Mouse (Mus musculus): ENCODE measurements around the gene Phyhd1.

Phyhd1 gene

DNA sequence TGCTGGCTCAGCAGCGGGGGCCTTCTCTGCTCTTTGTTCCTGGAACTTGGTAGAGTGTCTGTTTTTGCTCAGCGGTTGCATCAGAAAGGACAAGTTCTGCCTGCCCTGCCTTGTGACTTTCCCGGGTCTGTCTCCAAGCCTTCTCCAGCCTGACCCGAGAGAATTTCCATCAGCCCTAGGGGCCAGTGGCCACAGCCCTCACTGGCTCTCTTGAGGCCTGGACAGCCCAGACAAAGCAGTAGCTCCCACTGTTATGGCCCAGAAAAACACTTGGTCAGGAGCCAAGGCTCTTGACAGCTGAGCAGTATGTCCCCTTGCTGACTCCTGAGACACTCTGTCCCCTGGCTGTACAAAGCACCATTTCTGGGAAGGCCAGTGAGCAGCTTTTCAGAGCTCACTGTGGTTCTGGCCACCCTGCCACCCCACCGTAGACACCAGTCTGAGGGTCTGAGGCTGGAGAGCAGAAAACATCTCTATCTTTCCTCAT, at the start of gene Phyhd1:
Gene Phyhd1 (plus strand): TSS at position 437 of the 487 bp plus-strand sequence.
- DNase-seq (ENCODE audit: extremely low read depth, insufficient read length, low spot score): peak; percentile 35

DNA sequence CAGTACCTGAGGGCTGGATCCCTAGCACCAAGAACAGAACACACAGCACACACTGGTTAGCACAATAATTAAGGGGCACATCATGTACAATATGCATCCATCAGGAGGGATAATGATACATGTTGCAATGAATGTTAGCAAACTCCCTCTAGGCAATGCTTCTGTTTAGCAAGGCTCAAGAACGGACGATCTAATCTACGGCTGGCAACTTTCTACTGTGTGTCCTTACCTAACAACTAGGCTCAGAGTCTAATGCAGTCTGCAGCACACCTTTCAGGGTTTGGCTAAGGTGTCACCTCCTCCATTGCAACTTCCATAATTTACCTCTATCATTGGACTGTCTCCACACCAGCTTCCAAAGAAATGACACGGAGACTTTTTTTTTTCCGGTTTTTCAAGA, 49.7 kb upstream of the Phyhd1 start:
- no peak for DNase-seq (ENCODE audit: extremely low read depth, insufficient read length, low spot score)

DNA sequence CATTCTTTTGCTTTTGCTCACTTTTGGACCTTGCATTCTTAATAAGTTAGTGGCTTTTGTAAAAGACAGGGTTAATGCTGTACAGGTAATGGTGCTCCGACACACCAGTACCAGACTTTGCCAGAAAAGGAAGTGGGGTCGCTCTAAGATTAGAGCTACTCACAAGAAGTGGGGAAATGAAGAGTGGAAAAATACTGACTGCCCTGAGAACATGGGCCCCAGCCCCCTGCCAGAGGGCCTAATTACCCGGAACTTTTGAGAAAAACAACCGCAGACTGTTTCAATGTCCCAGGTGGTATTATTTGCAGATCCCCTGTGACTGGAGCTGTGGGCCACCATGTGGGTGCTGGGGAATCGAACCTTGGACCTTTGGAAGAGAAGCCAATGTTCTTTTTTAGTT, 30.4 kb upstream of the Phyhd1 start:
- no peak for DNase-seq (ENCODE audit: extremely low read depth, insufficient read length, low spot score)

DNA sequence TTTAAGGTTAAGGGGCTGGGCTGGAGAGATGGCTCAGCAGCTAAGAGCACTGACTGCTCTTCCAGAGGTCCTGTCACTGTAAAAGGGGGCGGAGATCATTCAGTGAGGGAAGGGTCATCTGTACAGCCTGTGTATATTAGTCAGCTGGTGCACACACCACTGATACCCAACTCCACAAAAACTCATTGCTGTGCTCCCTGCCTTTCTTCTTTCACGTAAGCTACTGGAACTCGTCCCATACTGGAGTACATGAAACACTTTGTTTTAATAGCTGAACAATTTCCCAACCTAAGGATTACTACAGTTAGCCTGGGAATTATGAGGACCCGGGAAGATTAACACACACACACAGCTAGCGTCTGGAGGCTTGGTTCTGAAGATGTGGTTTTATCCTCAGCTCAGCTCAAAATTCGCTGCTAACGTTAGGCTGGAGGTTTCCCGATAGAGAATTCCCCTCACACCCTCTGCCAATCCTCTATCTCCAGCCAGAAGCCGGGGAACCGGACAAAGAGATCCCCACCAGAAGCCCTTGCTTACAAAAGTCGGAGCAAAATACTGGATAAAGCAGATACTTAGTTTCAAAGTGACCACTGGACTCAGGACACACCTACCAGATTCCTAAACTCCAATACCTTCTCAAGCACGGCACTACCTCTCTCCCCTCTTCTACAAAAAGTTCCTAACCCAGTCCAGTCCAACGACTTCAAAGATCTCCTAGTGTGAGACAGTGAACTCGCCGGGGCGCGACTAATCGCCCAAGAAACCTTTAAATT, 29.4 kb upstream of the Phyhd1 start:
- no peak for DNase-seq (ENCODE audit: extremely low read depth, insufficient read length, low spot score)

DNA sequence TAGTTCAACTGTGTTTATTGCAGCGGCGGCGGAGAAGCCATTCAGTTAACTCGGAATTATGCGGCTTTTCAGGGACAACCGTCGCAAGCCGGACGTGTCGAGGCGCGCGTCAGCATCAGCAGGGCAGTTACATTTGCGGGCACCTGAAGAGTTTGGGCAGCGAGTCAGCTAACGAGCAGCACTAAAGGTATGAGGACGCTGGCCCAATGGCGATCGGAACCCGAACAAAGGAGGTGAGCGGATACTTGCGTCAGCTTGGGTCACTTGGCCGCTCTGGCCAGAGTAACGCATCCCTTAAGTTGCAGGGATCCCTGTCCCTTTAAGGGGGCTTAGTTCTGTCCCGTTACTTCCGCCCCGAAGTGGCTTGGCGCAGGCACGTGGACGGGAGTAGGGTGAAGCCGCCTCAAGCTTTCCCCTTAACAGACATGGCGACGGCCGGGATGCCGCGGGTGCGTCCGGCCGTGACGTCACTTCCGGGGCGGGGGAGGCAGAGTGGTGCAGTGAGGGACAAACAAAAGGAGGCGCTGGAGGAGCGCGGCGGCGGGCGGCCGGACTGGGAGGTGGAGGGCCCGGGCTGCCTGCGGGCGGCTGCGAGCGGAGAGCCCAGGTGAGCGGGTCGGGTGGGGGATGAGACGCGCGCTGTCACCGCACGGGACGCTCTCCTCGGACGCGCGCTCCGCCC, 28.7 kb upstream of the Phyhd1 start, which contains the start of gene Lrrc8a:
Gene Lrrc8a (plus strand): TSS at position 517 of the 682 bp plus-strand sequence.
- DNase-seq (ENCODE audit: extremely low read depth, insufficient read length, low spot score): peak; percentile 99

DNA sequence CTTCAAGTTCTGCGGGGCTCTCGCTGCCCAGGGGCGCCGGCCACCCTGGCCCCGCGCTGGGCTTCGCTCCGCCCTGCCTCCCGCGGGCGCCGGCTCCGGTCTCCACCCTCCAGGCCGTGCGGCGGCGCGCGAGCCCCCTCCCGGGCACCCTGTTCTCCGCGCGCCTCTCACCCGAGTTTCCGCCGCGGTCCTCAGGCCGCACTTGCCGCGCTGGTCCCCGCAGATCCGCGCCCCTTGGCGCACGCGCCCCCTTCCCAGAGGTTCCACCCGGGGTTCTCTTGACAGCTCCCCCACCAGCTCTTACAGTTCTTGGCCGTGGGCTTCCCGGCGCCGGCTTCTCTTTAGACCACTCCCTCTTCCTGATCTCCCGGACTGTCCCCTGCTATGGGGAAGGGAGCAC, 28.1 kb upstream of the Phyhd1 start:
- DNase-seq (ENCODE audit: extremely low read depth, insufficient read length, low spot score): no peak

DNA sequence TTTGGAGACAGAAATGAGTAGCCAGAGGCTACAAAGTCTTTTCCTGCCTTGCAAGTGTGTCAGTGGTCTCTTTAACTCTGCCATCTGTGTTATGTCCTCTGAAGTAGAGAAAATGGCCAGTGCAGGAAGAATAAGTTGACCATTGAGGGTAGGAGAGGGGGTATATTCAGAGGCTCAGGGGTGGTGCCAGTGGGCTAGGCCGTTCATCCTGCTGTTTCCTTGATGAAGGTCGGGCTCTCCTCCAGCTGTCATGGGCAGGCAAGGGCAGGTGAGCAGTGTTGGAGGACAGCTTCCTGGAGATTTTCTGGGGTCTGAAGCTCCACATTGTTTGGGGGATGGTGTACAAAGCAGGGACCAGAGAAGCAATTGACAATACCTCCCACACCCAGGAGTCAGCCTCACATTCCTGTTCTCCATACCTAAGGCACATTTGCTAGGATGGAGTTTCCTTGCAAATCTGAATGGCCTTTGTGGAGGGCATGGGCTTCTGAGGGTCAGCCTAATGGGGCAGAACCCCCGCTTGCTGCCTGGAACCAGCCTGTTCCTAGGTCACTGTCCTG, 27.0 kb upstream of the Phyhd1 start:
- DNase-seq (ENCODE audit: extremely low read depth, insufficient read length, low spot score): no peak

DNA sequence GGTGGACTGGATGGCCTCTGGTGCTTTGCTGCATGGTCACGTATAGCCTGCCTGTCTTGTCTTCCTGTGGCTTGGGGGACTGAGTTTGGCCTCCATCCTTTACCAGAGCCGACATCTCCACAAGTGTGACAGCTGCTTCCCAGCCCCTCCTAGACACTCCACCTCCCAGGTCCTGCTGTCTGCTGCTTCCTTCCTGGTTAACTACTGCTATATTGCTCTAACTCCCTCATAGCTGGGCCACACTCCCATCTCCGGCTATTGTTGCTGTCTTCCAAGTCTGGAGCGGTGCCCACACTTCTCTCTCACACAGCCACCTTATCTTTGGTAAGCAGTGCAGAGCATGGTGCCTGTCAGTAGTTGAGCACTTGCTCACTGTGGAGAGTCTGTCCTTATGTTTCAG, 26.2 kb upstream of the Phyhd1 start:
- DNase-seq (ENCODE audit: extremely low read depth, insufficient read length, low spot score): no peak

DNA sequence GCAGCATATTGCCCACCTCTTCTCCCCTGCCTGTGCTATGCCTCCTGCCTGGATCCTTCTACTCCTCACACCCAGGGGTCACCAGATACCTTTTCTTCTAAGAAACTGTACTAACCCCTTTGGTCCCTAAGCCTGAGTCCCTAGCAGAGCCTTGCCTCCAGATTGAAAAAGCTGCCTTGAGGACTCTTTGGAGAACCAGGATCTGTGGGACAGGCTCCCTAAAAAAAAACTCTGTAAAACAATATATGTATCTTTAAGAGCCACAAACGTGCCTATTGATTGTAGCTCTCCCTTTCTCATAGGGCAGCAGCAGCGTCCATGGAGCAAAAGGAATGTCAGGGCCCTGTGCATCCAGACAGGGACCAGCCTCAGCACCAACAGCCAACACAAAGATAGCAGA, 25.7 kb upstream of the Phyhd1 start, which contains the start of gene Gm28035:
Gene Gm28035 (plus strand): TSS at position 301 of the 400 bp plus-strand sequence.
- DNase-seq (ENCODE audit: extremely low read depth, insufficient read length, low spot score): no peak

DNA sequence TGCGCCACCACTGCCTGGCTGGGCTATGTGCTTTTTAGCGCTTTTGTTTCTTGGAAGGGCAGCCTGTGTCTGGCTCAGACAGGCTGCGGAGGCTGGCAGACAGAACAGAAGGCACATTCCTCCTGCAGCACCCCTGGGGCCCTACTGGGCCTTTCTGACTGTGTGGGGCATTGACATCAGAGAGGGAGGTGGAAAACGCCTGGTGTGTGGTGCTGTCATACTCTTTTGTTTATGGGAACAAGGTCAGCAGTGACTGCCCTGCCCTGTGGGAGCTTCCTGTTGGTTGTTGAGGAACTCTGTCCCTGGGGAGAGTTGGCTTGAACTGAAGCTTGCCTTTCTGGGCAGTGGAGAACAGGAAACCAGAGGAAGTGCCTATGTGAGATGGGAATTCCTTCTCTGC, 23.5 kb upstream of the Phyhd1 start:
- DNase-seq (ENCODE audit: extremely low read depth, insufficient read length, low spot score): no peak

DNA sequence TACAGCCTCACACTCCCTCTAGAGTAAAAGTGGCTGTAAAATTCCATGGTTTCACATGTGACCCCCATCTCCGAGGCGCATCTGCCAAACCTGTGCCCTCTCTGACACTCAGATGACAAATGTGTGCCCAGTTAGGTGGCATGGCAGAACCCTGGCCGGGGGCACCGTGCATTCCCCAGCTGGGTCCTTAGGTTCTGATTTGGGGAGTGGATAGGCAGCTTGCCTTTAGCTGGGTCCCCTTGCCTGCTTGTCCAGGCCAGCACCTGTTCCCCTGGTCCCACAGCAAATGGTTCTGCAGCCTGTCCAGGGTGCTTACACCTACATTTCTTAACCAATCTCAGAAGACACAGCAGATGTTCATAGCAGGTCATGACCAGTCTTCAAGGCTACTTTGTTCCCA, 22.6 kb upstream of the Phyhd1 start:
- DNase-seq (ENCODE audit: extremely low read depth, insufficient read length, low spot score): no peak

DNA sequence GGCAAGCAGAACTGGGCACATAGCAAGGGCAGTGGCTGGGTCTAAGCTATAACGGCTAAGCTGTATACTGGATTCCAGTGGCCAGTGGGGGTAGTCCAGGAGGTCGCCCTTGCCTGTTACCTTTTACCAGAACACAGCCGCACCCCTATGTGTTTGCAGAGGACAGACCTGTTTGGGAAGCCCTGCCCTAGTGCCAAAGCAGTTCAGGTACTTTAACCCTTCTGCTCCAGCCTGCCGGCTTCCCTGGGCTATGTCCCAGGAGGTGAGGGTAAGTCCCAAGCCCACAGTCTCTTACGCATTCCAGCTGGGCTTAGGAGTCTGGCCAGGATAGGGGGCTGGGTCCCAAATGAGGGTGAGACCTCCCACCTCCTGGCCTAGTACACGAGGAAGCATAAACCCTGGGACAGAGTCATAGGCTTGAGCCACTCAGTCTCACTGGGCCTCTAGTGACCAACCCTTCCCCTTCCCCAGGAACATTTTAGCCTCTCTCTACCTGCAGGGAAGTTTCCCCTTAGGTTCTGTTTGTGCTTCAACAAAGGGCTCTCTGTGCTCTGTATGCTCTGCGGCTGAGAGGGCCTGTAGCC, 21.3 kb upstream of the Phyhd1 start:
- DNase-seq (ENCODE audit: extremely low read depth, insufficient read length, low spot score): no peak

DNA sequence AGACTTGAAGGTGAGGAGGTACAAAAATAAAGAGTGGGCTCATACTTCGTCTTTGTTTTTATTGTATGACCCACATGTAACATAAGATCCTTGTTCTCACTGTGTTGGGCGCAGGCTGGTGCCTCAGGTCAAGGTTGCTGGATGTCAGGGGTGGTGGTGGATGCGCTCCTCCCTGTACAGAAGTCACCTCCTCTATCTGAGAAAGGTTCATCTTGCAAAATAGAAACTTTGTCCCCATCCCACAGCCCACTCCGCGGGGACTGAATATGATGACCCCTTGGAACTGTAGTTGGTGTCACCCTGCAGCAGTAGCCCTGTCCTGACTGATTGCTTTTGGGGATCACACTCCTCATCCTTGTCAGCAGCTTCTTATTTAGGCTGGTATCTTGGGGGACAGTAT, 19.0 kb upstream of the Phyhd1 start:
- no peak for DNase-seq (ENCODE audit: extremely low read depth, insufficient read length, low spot score)

DNA sequence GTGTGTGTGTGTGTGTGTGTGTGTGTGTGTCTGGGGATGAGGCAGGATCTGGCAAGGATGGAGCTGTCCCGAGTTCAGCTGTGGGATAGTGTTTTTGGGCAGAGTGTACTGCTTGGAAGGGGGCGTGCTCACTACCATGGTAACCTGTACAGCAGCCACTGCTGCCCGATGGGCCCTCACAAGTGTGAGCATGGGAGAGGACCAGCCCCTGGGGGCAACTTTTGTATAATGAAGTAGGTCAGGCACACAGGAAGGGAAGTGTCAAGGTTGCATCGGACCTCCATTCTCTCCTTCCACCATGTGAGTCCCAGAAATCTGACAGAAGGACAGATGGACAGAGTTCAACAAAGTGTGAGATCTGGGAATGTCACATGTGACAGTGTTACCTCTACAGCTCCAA, 18.3 kb upstream of the Phyhd1 start:
- DNase-seq (ENCODE audit: extremely low read depth, insufficient read length, low spot score): no peak

DNA sequence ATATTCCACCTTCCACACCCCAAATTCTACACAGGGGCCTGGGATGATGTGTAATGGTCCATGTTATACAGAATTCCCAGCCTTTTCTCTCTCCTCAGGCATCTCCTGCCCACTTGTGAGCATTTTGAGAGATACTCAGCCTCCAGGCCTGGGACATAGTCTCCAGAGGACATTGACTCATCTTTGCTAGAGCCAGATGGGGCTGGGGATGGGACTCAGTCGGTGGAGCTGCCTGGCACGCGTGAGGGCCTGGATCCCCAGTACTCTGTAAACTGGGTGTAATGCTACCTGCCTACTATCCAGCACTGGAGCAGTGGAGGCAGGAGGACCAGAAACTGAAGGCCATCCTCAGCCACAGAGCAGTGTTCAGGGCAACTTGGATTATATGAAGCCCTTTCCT, 16.8 kb upstream of the Phyhd1 start:
- no peak for DNase-seq (ENCODE audit: extremely low read depth, insufficient read length, low spot score)

DNA sequence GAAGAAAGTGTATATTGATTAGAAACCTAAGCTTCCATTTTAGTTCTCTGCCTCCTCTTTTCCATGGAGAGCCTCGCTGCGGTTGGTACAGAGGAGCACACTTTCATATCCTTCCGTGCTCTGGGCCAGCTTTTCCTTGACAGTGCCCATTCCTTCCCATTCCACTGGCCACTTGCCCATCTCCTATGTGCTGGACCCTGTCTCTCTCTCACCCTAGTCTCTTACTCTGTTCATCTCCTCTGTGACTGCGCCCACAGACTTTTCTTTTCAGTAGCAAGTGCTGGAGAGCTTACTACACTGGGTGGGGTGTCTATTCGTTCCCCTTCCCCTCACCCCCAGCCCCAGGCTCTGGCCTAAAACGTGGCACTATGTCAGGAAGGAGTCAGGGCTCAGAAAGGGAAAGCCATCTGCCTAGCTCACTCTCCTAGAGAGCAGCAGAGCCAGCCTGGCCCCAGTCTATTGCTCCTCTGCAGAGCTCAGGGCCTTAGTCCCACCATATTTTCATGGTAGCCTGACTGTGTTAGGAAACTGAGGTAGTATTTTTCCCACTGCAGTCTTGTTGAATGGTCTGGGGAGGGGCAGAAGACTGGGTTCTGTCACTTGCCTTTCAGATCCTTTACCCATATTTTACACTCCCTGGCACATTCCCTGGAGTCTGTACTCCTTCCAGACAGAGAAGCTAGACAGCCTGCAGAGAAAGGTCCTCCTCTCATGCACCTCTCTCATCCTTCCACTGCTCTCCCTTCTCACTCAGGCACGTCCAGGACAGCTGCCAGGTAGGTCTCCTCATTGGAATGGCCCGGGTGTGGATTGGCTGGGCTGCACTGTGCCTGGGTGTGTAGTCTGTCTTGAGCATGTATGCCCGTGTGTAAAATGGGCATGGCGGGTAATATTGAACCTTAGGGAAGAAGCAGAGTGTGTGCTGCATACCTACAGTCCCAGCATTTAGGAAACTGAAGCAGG, 15.6 kb upstream of the Phyhd1 start:
- DNase-seq (ENCODE audit: extremely low read depth, insufficient read length, low spot score): no peak

DNA sequence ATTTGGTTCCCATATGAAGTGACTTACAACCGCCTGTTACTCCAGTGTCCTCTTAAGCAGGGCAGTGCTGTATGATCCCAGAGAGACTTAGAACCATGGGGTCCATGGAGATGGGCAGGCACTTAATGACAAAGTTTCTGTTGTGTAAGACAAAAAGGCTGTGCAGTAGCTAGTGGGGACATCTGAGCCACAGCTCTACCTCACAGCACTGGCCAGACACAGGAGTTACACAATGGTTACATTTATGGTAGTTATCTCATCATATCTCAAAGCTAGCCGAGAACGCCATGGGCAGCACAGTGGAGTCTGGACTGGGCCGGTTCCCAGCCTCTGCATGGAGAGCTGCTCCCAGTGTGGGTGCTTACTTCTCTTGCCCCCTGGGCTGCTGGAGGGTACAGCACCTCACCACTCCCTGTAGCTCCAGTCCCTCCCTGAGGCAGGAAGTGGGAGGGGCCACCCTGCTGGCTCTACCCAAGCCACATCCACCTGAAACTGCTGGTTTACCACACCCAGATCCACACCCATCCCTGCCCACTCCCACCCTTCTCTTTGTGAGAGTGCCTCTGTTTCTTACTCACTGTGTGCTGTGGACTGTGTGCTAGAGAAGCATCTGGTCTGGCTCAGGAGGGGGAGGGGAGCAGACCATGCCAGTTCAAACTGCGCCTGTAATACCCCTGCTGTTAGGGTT, 14.4 kb upstream of the Phyhd1 start:
- peak; percentile 57 for DNase-seq (ENCODE audit: extremely low read depth, insufficient read length, low spot score)

DNA sequence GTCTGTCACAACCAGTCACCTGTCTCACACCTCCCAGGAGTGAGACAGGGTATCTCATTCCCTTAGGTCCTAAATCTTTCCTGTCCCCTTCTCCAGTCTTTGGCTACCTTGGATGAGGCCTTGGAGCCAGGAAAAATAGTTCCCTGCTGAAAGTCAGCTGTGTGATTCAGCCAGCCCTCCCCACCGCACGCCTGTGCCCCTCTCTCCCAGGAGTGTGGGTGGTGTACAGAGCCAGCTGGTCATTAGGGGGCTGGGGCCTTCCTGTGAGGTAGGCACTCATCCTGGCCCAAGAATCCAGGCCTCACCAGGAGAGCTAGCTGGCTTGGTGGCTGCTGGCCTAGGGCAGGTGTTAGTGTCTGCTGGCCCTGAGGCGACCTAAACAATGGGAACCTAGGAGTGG, 13.5 kb upstream of the Phyhd1 start:
- DNase-seq (ENCODE audit: extremely low read depth, insufficient read length, low spot score): no peak

DNA sequence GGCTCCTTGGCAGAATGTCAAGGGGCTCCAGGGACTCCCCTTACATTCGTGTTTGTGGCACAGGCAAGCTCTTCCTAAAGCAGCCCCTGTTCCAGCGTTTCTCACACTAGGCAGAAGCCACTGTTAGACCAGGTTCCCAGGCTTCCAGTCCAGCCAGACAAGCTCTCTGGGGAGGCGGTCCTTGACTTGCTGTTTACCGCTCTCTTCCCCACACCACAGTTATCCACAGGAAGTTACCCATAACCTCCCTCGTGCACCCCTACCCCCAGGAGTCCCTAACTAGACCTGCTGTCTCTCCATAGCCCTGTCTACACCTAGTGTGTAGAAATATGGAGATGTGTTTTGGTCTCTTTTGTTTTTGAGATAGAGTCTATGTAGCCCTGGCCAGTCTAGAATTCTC, 12.2 kb upstream of the Phyhd1 start:
- no peak for DNase-seq (ENCODE audit: extremely low read depth, insufficient read length, low spot score)
